Mouse (Mus musculus): Measurements from ENCODE around the gene Lepr. TPM values are rescaled to one million over a fixed set of nuclear protein-coding genes. Genes with fewer than 3 reads are reported as not detected.
"Not testable (repeated sequence)": the region's sequence is repeated elsewhere in the genome, so short reads cannot be mapped to it uniquely, and the experiment has no call there.

Lepr gene
- total RNA-seq, 2 experiments from 2014 or later: 4.3 to 4.6 TPM

- intact Hi-C loops (cut with DNase I): no loop called here
- no peak for DNase-seq (ENCODE audit: low spot score in 2 of 2)
Observed at GRCm38 (mm10) chr4:101711100-101711499, 6.1 kb upstream of the Lepr start.

DNA sequence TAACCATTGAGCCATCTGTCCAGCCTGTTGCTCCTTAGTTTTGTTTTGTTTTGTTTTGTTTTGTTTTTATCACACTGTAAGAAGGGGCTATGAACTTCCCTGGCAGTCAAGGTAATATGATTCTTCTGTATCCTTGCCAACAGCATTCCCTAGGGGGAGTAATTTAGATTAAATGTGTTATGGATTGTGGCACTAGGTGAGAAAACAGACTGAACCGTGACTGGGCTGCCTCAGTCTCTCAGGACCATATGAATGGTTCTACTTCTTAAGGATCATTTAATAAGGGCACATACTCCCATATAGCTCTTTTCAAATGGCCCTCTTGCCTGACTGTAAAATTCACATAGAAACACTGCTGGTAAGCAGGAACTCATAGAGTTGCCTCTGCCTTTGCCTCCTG lies 4.6 kb upstream of the Lepr start:
- no peak for DNase-seq (ENCODE audit: low spot score in 2 of 2)
- intact Hi-C loops (cut with DNase I): no loop called here

DNA sequence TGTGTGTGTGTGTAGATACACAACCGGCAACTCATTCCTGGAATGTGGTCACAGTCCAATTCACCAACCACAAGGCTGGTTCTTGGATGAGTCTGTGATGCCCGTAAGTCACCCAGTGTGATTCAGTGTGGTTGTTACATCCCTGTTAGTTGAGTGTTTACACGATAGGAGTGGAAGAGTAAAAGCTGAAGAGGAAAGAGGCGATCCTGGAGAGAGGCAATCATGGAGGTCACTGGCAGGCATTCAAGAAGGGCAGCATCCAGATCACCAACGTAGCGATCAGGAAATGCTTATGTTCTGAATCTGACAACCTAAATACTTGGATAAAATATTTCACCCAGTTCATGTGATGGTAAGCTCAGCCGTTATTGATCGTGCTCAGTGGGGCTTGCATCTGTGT lies 1.9 kb upstream of the Lepr start:
- no peak for DNase-seq (ENCODE audit: low spot score in 2 of 2)
- intact Hi-C loops (cut with DNase I): no loop called here

DNA sequence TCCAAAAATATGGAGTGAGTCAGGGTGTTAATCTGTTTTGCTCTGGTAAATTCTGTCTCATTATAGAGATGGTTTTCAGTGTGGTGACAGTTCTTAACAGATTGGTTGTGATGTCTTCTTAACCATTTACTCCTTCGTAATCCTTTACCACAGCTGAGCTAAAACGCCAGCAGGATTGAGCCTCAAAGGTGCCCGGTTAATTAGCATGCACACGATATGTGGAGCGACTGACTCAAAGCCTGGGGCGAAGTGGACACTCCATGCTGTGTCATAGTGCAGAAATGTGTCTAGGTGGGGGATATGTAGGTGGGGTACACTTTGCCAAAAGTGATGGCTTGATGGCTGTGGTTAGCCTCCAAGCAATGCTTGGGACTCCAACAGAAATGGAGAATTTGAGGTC lies 1.4 kb upstream of the Lepr start:
- no peak for DNase-seq (ENCODE audit: low spot score in 2 of 2)
- intact Hi-C loops (cut with DNase I): no loop called here

GRCm38 (mm10) chr4:101718991-101719580 lies 1.9 kb downstream of the Lepr start:
- intact Hi-C loops (cut with DNase I): no loop called here
- peak; percentile 6 to 12 for DNase-seq (ENCODE audit: low spot score in 2 of 2)

DNA sequence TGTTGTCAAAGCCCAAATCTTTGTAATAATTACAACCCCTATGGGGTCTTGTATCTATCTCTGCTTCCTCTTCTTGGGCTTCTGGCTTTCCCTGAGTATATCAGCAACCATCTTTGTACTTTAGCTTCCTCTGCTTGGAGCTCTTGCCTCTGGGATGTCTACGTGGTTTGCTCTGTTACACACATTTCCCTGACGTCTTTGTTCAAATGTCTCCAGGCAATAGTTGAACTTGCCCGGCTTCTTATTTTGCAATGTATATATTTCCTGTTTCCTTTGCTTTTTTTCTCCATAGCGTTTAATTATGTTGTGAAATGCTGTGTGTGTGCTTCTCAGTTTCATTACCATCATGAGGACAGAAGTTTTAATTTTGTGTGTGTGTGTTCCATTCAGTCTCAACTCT lies 4.5 kb downstream of the Lepr start:
- intact Hi-C loops (cut with DNase I): no loop called here
- DNase-seq (ENCODE audit: low spot score in 2 of 2): no peak

DNA sequence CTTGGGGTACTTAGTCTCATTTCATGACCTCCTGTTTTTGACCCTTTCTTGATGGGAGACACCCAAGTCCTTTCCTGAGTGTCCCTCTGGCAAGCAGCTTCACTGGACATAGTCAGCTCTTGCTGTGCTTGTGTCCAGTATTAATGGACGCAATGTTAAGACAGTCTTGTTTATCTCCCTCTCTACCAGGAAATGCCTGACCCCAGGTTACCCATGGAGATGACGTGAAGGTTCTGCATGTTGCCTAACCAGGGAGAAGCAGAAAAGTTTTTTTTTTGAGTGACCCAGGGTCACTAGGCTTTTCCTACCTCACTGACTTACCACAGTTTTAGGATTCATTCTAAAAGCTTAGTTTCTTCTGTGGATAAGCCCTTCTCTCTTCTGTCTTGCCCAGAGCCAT lies 24.8 kb downstream of the Lepr start:
- DNase-seq (ENCODE audit: low spot score in 2 of 2): no peak
- intact Hi-C loops (cut with DNase I): no loop called here

GRCm38 (mm10) chr4:101745534-101745933 lies 28.3 kb downstream of the Lepr start:
- DNase-seq (ENCODE audit: low spot score in 2 of 2): no peak
- intact Hi-C loops (cut with DNase I): no loop called here

GRCm38 (mm10) chr4:101760490-101760889 lies 43.3 kb downstream of the Lepr start:
- intact Hi-C loops (cut with DNase I): no loop called here
- DNase-seq (ENCODE audit: low spot score in 2 of 2): no peak

DNA sequence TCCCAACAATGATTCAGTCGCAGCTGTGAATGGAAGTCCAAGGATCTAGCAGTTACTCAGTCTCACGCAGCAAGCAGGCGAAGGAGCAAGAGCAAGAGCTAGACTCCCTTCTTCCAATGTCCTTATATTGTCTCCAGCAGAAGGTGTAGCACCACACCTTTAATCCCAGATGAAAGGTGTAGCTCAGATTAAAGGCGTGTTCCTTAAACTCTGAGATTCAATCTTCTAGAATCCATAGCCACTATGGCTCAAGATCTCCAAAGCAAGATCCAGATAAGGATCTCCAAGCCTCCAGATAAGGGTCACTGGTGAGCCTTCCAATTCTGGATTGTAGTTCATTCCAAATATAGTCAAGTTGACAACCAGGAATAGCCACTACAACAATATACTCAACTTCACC lies 126.7 kb downstream of the Lepr start, which contains the start of gene B020004J07Rik:
B020004J07Rik (minus strand) TSS at position 101 of the 400 bp plus-strand sequence.
- intact Hi-C loops (cut with DNase I); DNase-seq (ENCODE audit: low spot score in 2 of 2): not testable (repeated sequence)

DNA sequence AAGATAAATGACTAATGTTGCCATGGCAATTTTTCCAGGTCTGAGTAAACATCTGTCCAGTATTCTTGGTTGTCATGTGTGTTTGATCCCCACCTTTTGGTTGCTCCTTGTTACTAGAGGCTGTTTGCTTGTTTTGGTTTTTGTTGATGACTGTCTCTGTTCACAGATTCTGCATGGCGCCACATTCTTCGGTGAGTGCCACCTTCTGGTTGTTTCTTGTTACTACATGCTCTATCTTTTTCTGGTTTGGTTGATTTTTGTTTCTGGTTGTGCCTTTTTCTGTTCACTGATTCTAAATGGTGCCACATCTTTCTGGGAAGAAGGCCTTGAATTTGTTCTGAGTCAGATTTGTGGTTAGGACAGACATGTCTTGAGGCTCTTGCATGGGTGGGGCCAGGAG lies 133.7 kb downstream of the Lepr start:
- intact Hi-C loops (cut with DNase I): no loop called here
- DNase-seq (ENCODE audit: low spot score in 2 of 2): no peak

GRCm38 (mm10) chr4:101860873-101861272 lies 143.7 kb downstream of the Lepr start:
- DNase-seq (ENCODE audit: low spot score in 2 of 2): peak; percentile 60 to 88
- intact Hi-C loops (cut with DNase I): loop anchor here (5.0 kb wide), 1 partner anchor 136 kb away; no protein-coding TSS in a partner anchor

DNA sequence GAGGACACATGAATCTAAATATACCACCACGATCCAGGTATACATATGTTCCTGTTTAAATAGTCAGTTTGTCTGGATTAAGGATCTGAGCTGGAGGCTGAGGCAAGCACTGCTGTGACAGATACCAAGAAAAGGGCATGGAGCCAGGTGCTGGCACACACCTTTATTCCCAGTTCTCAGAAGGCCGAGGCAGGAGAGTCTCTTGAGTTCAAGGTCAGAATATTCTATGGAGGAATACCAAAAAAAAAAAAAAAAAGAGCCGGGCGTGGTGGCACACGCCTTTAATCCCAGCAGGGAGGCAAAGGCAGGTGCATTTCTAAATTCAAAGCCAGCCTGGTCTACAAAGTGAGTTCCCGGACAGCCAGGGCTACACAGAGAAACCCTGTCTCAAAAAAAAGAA lies 145.1 kb downstream of the Lepr start:
- DNase-seq (ENCODE audit: low spot score in 2 of 2): no peak
- intact Hi-C loops (cut with DNase I): loop anchor here (5.0 kb wide), 1 partner anchor 135 kb away; no protein-coding TSS in a partner anchor

Other genes starting within 250 kb of the Lepr start
- gene Dnajc6, start 220.8 kb upstream of the Lepr start, total RNA-seq (2021): 100 to 1,000 TPM; 310 to 313 TPM
- gene Leprot, start 69.7 kb upstream of the Lepr start, total RNA-seq (2021): 10 to 100 TPM; 28.7 to 29.6 TPM
- not detected for gene B020004J07Rik, start 126.6 kb downstream of the Lepr start, total RNA-seq (2021)
- gene C130073F10Rik, start 176.4 kb downstream of the Lepr start, total RNA-seq (2021): not detected
- not detected for gene Gm12800, start 191.7 kb downstream of the Lepr start, total RNA-seq (2021)
- not detected for gene Gm12794, start 223.0 kb downstream of the Lepr start, total RNA-seq (2021)

All from left cerebral cortex, postnatal 14 days (tissue).